Mouse (Mus musculus): ENCODE results near the gene Olfr1105.

- TF ChIP-seq CTCF (IDR thresholded peaks at IDR 0.05; ENCODE audit: low read depth) (no peak), EP300 (IDR thresholded peaks at IDR 0.05; ENCODE audit: low read depth) (no peak)
Observed at GRCm38 (mm10) chr2:87036431-87036830, at the start of gene Olfr1105.

Measured in liver, embryonic 14.5 days (tissue).